Mouse (Mus musculus) G1E (cell line): ENCODE results near the gene Midn.

Experiments
- CTCF ChIP-seq: IDR thresholded peaks from 2 replicates; pipeline ENCODE4 v1.5.1; 2012; ENCODE audit warnings: low read depth, low read length, inconsistent platforms, mixed read lengths
- GATA1 ChIP-seq: IDR thresholded peaks from 2 replicates; pipeline ENCODE4 v1.6.1; 2012; ENCODE audit warnings: borderline replicate concordance, low read length, inconsistent platforms, mixed read lengths
- TAL1 ChIP-seq: conservative IDR thresholded peaks from 2 replicates; pipeline ENCODE4 v1.6.1; 2012; ENCODE audit warnings: low read depth, low read length, inconsistent platforms, mixed read lengths

DNA sequence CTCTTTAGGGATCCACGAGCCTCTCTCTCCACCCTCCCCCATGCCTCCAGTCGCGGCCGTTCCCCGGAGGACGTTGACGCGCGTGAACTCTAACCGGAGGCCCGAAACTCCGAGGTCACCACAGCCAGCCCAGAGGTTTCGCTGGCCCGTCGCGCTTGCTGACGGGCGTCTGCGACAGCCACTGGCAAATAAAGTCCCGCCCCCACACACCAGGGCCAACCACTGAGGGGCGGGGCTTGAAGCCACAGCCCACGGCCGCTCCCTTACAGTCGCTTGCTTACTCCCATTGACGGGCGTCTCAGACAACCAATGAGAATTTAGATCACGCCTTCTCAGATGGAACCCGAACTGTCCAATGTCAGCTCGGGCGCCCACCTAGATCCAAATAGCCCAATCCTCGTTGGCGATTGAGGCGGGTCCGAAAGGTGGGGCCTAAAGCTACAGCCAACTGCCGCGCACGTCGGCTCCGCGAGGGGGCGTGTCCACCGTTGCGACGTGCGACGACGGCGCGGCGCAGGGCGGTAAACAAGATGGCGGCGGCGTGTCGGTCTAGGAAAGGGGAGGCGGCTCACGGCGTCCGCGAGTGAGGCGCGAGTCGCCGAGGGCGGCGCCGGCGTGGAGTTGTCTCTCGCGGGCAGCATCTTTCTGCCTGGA is 32.7 kb upstream of the Midn start, which contains the start of gene Stk11:
- TF ChIP-seq CTCF (no peak), GATA1 (no peak), TAL1 (no peak)
